Mouse (Mus musculus): ENCODE data around the gene Bmp2k. TPM values are rescaled to one million over a fixed set of nuclear protein-coding genes. Genes with fewer than 3 reads are reported as not detected.

Gene Bmp2k
- polyA plus RNA-seq, 1 experiment from 2014 or later = 11.8 TPM

DNA sequence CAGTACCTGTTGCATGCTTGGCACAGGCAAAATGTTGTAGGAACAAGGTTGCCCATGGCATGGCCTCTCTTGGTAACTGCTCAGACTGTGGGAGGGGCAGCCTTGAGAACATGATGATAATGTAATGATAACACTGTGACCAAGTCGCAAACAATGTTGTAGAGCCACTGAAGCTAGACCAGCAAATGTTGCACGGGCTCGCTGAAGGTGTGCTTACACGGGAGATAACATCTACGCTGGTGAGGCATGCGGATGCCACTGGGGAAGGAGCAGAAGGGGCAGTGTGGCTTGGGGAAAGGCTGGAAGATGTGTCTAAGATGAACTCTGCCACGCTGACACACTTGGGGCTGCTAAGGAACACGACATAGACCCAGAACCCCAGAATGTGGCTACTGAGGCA is 102.5 kb downstream of the Bmp2k start:
- ATAC-seq (ENCODE audit: low FRiP score, low TSS enrichment) (no peak), DNase-seq (no peak)
- Histone ChIP-seq H3K9ac (replicated peaks; ENCODE audit: low read length) (no peak overlapping the region), H3K4me1 (ENCODE audit: control insufficient read depth, insufficient read depth, low read length) (no peaks in the 10 kb centered on the region), H3K4me2 (ENCODE audit: low read length) (no peak overlapping the region), H3K27me3 (ENCODE audit: control insufficient read depth, insufficient read depth, low read length) (no peaks in the 10 kb centered on the region), H3K9me3 (ENCODE audit: control insufficient read depth, low read length) (no peaks in the 10 kb centered on the region), H3K36me3 (ENCODE audit: control insufficient read depth, insufficient read depth, low read length) (peaks cover 52% of the 10 kb centered on the region), H3K4me3 (replicated peaks; ENCODE audit: low read depth, low read length) (no peak overlapping the region), H3K27ac (replicated peaks; ENCODE audit: low read depth, low read length) (no peak overlapping the region)
- WGBS = 96% methylated on average over 8 of the region's 8 CpGs

- Histone ChIP-seq H3K27me3 (ENCODE audit: control insufficient read depth, insufficient read depth, low read length) (no peaks in the 10 kb centered on the region), H3K4me1 (ENCODE audit: control insufficient read depth, insufficient read depth, low read length) (peaks cover 18% of the 10 kb centered on the region), H3K4me3 (replicated peaks; ENCODE audit: low read depth, low read length) (no peak overlapping the region), H3K4me2 (ENCODE audit: low read length) (no peak overlapping the region), H3K9ac (replicated peaks; ENCODE audit: low read length) (no peak overlapping the region), H3K27ac (replicated peaks; ENCODE audit: low read depth, low read length) (no peak overlapping the region), H3K36me3 (ENCODE audit: control insufficient read depth, insufficient read depth, low read length) (peaks cover 26% of the 10 kb centered on the region), H3K9me3 (ENCODE audit: control insufficient read depth, low read length) (no peaks in the 10 kb centered on the region)
- DNase-seq = no peak
- ATAC-seq (ENCODE audit: low FRiP score, low TSS enrichment) = no peak
- WGBS = 89% methylated on average over 5 of the region's 5 CpGs
These were observed 110.8 kb downstream of the Bmp2k start for GRCm38 (mm10) chr5:97108333-97108732.

- H3K4me2 ChIP-seq (ENCODE audit: low read length) = peak overlapping the region; percentile 57
- H3K27me3 ChIP-seq (ENCODE audit: control insufficient read depth, insufficient read depth, low read length) = no peaks in the 10 kb centered on the region
- no peaks in the 10 kb centered on the region for H3K9me3 ChIP-seq (ENCODE audit: control insufficient read depth, low read length)
- peak overlapping the region; percentile 86; the same call in 1 of the 2 replicates for H3K9ac ChIP-seq (replicated peaks; ENCODE audit: low read length)
- peaks cover 18% of the 10 kb centered on the region for H3K4me1 ChIP-seq (ENCODE audit: control insufficient read depth, insufficient read depth, low read length)
- peak overlapping the region; percentile 72 for H3K4me3 ChIP-seq (replicated peaks; ENCODE audit: low read depth, low read length)
- peak; percentile 15 for DNase-seq
- WGBS = 29% methylated on average over 2 of the region's 2 CpGs
- peaks cover 23% of the 10 kb centered on the region for H3K36me3 ChIP-seq (ENCODE audit: control insufficient read depth, insufficient read depth, low read length)
- H3K27ac ChIP-seq (replicated peaks; ENCODE audit: low read depth, low read length) = no peak overlapping the region
- no peak for ATAC-seq (ENCODE audit: low FRiP score, low TSS enrichment)
These were observed 112.6 kb downstream of the Bmp2k start for GRCm38 (mm10) chr5:97110133-97110532.

GRCm38 (mm10) chr5:97110697-97111096 is 113.2 kb downstream of the Bmp2k start:
- no peaks in the 10 kb centered on the region for H3K9me3 ChIP-seq (ENCODE audit: control insufficient read depth, low read length)
- ATAC-seq (ENCODE audit: low FRiP score, low TSS enrichment) (no peak), DNase-seq (peak; percentile 45)
- H3K4me1 ChIP-seq (ENCODE audit: control insufficient read depth, insufficient read depth, low read length) = peaks cover 18% of the 10 kb centered on the region
- peak overlapping the region; percentile 86 for H3K9ac ChIP-seq (replicated peaks; ENCODE audit: low read length)
- no peaks in the 10 kb centered on the region for H3K27me3 ChIP-seq (ENCODE audit: control insufficient read depth, insufficient read depth, low read length)
- H3K4me3 ChIP-seq (replicated peaks; ENCODE audit: low read depth, low read length) = peak overlapping the region; percentile 72
- peak overlapping the region; percentile 81 for H3K27ac ChIP-seq (replicated peaks; ENCODE audit: low read depth, low read length)
- peaks cover 18% of the 10 kb centered on the region for H3K36me3 ChIP-seq (ENCODE audit: control insufficient read depth, insufficient read depth, low read length)
- 3% methylated on average over 5 of the region's 5 CpGs for whole genome bisulfite sequencing
- peak overlapping the region; percentile 57 for H3K4me2 ChIP-seq (ENCODE audit: low read length)

- peak; percentile 96 for DNase-seq
- peak; percentile 99 for ATAC-seq (ENCODE audit: low FRiP score, low TSS enrichment)
- Histone ChIP-seq H3K4me2 (ENCODE audit: low read length) (peak within 1 kb of the TSS; percentile 57), H3K4me3 (replicated peaks; ENCODE audit: low read depth, low read length) (peak within 1 kb of the TSS; percentile 72), H3K9ac (replicated peaks; ENCODE audit: low read length) (peak within 1 kb of the TSS; percentile 86), H3K4me1 (ENCODE audit: control insufficient read depth, insufficient read depth, low read length) (peaks cover 18% of the 10 kb centered on the region), H3K36me3 (ENCODE audit: control insufficient read depth, insufficient read depth, low read length) (peaks cover 11% of the 10 kb centered on the region), H3K9me3 (ENCODE audit: control insufficient read depth, low read length) (no peaks in the 10 kb centered on the region), H3K27ac (replicated peaks; ENCODE audit: low read depth, low read length) (peak within 1 kb of the TSS; percentile 81), H3K27me3 (ENCODE audit: control insufficient read depth, insufficient read depth, low read length) (no peaks in the 10 kb centered on the region)
- WGBS = under 1% methylated on average over 52 of the region's 62 CpGs
These were observed 113.9 kb downstream of the Bmp2k start, which contains the start of gene Paqr3 for GRCm38 (mm10) chr5:97111207-97111910. Paqr3 (minus strand) TSS chr5:97111596.

- DNase-seq (no peak), ATAC-seq (ENCODE audit: low FRiP score, low TSS enrichment) (no peak)
- H3K4me3 ChIP-seq (replicated peaks; ENCODE audit: low read depth, low read length) = no peak overlapping the region
- no peak overlapping the region for H3K4me2 ChIP-seq (ENCODE audit: low read length)
- H3K4me1 ChIP-seq (ENCODE audit: control insufficient read depth, insufficient read depth, low read length) = no peaks in the 10 kb centered on the region
- no peak overlapping the region for H3K27ac ChIP-seq (replicated peaks; ENCODE audit: low read depth, low read length)
- no peak overlapping the region for H3K9ac ChIP-seq (replicated peaks; ENCODE audit: low read length)
- no peaks in the 10 kb centered on the region for H3K9me3 ChIP-seq (ENCODE audit: control insufficient read depth, low read length)
- no peaks in the 10 kb centered on the region for H3K27me3 ChIP-seq (ENCODE audit: control insufficient read depth, insufficient read depth, low read length)
- H3K36me3 ChIP-seq (ENCODE audit: control insufficient read depth, insufficient read depth, low read length) = no peaks in the 10 kb centered on the region
- WGBS = 87% methylated on average over 12 of the region's 12 CpGs
These were observed 127.5 kb downstream of the Bmp2k start for GRCm38 (mm10) chr5:97124977-97125376.

GRCm38 (mm10) chr5:97125459-97125970 is 128.0 kb downstream of the Bmp2k start:
- H3K27me3 ChIP-seq (ENCODE audit: control insufficient read depth, insufficient read depth, low read length) = no peaks in the 10 kb centered on the region
- H3K27ac ChIP-seq (replicated peaks; ENCODE audit: low read depth, low read length) = no peak overlapping the region
- no peak overlapping the region for H3K4me3 ChIP-seq (replicated peaks; ENCODE audit: low read depth, low read length)
- 69% methylated on average over 10 of the region's 10 CpGs for WGBS
- H3K9me3 ChIP-seq (ENCODE audit: control insufficient read depth, low read length) = no peaks in the 10 kb centered on the region
- no peak overlapping the region for H3K9ac ChIP-seq (replicated peaks; ENCODE audit: low read length)
- DNase-seq = no peak
- H3K36me3 ChIP-seq (ENCODE audit: control insufficient read depth, insufficient read depth, low read length) = no peaks in the 10 kb centered on the region
- no peaks in the 10 kb centered on the region for H3K4me1 ChIP-seq (ENCODE audit: control insufficient read depth, insufficient read depth, low read length)
- no peak overlapping the region for H3K4me2 ChIP-seq (ENCODE audit: low read length)
- no peak for ATAC-seq (ENCODE audit: low FRiP score, low TSS enrichment)

GRCm38 (mm10) chr5:97126005-97126404 is 128.5 kb downstream of the Bmp2k start:
- WGBS = 15% methylated on average over 4 of the region's 4 CpGs
- H3K36me3 ChIP-seq (ENCODE audit: control insufficient read depth, insufficient read depth, low read length) = no peaks in the 10 kb centered on the region
- H3K9ac ChIP-seq (replicated peaks; ENCODE audit: low read length) = no peak overlapping the region
- H3K4me3 ChIP-seq (replicated peaks; ENCODE audit: low read depth, low read length) = no peak overlapping the region
- H3K4me2 ChIP-seq (ENCODE audit: low read length) = no peak overlapping the region
- H3K27ac ChIP-seq (replicated peaks; ENCODE audit: low read depth, low read length) = no peak overlapping the region
- ATAC-seq (ENCODE audit: low FRiP score, low TSS enrichment) (peak; percentile 62; the same call in 1 of the 2 replicates), DNase-seq (peak; percentile 86)
- no peaks in the 10 kb centered on the region for H3K4me1 ChIP-seq (ENCODE audit: control insufficient read depth, insufficient read depth, low read length)
- no peaks in the 10 kb centered on the region for H3K27me3 ChIP-seq (ENCODE audit: control insufficient read depth, insufficient read depth, low read length)
- no peaks in the 10 kb centered on the region for H3K9me3 ChIP-seq (ENCODE audit: control insufficient read depth, low read length)

DNA sequence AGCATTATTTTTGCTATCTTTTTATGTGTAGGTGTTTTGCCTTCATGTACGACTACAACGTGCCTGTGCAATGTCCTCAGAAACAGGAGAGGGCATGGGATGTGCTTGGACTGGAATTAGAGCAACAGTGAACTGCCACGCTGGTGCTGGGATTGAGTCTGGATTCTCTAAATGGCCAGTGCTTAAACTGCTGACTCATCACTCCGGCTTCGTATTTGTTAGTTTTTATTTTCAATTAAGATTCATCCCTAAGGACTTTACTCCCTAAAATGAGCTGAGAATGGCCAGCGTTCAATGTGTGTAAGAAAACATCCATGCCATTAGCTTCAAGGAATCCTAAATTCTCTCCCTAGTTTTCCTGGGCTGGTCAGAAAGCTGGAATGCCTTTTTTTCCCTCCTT is 129.8 kb downstream of the Bmp2k start:
- no peak overlapping the region for H3K4me3 ChIP-seq (replicated peaks; ENCODE audit: low read depth, low read length)
- H3K9me3 ChIP-seq (ENCODE audit: control insufficient read depth, low read length) = no peaks in the 10 kb centered on the region
- 82% methylated on average over 6 of the region's 6 CpGs for WGBS
- no peak for ATAC-seq (ENCODE audit: low FRiP score, low TSS enrichment)
- H3K27ac ChIP-seq (replicated peaks; ENCODE audit: low read depth, low read length) = no peak overlapping the region
- no peak for DNase-seq
- H3K4me1 ChIP-seq (ENCODE audit: control insufficient read depth, insufficient read depth, low read length) = no peaks in the 10 kb centered on the region
- no peak overlapping the region for H3K9ac ChIP-seq (replicated peaks; ENCODE audit: low read length)
- no peaks in the 10 kb centered on the region for H3K36me3 ChIP-seq (ENCODE audit: control insufficient read depth, insufficient read depth, low read length)
- no peak overlapping the region for H3K4me2 ChIP-seq (ENCODE audit: low read length)
- no peaks in the 10 kb centered on the region for H3K27me3 ChIP-seq (ENCODE audit: control insufficient read depth, insufficient read depth, low read length)
